Mouse (Mus musculus) bone marrow, adult 2 months (tissue): Measurements from ENCODE around the gene Cpne2. TPM values are rescaled to one million over a fixed set of nuclear protein-coding genes. Genes with fewer than 3 reads are reported as not detected.

Experiments used
- H3K27ac ChIP-seq: fragments of 200-500 bp; 2 replicates; pipeline ENCODE4 v1.5.1; 2012; ENCODE audit warnings: low read depth, mild to moderate bottlenecking, control low read depth, inconsistent platforms, low read length; ENCODE audit not compliant: control insufficient read depth, poor library complexity, insufficient read depth
- H3K4me1 ChIP-seq: fragments of 200-500 bp; 2 replicates; pipeline ENCODE4 v1.6.1; 2011; ENCODE audit warnings: low read length; ENCODE audit not compliant: control insufficient read depth, insufficient read depth
- H3K4me3 ChIP-seq: fragments of 200-500 bp; replicated peaks from 2 replicates; pipeline ENCODE3; 2011; ENCODE audit warnings: mild to moderate bottlenecking, low read depth, low read length, control low read depth; ENCODE audit not compliant: control insufficient read depth
- CTCF ChIP-seq: fragments of 200-500 bp; IDR thresholded peaks from 2 replicates; pipeline ENCODE4 v1.5.1; 2011; ENCODE audit warnings: low read length, control low read depth; ENCODE audit not compliant: control insufficient read depth, insufficient read depth
- POLR2A ChIP-seq: fragments of 200-500 bp; IDR thresholded peaks from 2 replicates; pipeline ENCODE4 v1.6.1; 2011; ENCODE audit warnings: low read depth, mild to moderate bottlenecking, control low read depth, low read length, borderline replicate concordance; ENCODE audit not compliant: control insufficient read depth
- WGBS: fragments of 180-500 bp; shearing (Covaris S2); methylation state at CpG from one replicate; pipeline ENCODE4 v1.1.7; 2018; 5-methylcytosine and 5-hydroxymethylcytosine counted together
- polyA plus RNA-seq: library from polyadenylated mRNA; stranded (reverse); fragments of >200 nt; gene quantifications from 2 replicates; pipeline ENCODE4 v1.2.4, GENCODE M21; 2011; ENCODE audit warnings: low replicate concordance; ENCODE audit not compliant: missing spikeins, insufficient read depth, insufficient read length

The Cpne2 gene
- polyA plus RNA-seq, 1 experiment, result 36.1 TPM

DNA sequence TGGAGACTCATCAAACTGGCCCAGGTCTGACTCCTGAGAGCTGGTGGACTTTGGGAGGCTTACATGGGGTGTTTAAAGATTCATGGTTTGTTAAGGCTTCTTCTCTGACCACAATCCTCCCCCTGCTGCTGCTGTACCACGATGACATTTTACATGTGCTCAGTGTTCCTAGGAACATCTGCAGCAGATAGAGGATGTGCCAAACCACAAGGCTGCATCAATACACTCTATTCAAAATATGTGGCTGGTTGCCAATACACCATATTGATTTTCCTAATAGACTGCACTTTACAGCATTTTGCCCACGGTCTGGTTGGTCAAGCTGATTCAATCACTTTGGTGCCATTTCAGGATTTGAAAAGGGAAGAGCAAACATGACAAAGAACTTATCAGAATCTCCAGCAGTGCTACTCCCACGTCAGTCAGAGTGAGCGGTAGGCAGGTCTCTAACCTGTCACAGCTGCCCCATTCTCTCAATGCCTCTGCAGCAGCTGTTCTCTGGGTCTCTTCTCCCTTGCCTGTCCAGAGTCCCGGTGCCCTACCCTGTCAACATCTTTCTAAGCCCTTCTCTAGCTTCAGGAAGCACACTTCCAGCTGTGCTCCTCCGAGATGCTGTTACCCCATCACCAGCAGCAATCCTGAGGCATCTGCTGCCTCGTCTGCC is 49.2 kb downstream of the Cpne2 start:
- no peak overlapping the region for H3K27ac ChIP-seq
- TF ChIP-seq POLR2A (no peak), CTCF (no peak)
- WGBS, result 63% methylated on average over 7 of the region's 7 CpGs
- H3K4me3 ChIP-seq, result no peak overlapping the region
- peaks cover 2% of the 10 kb centered on the region for H3K4me1 ChIP-seq

DNA sequence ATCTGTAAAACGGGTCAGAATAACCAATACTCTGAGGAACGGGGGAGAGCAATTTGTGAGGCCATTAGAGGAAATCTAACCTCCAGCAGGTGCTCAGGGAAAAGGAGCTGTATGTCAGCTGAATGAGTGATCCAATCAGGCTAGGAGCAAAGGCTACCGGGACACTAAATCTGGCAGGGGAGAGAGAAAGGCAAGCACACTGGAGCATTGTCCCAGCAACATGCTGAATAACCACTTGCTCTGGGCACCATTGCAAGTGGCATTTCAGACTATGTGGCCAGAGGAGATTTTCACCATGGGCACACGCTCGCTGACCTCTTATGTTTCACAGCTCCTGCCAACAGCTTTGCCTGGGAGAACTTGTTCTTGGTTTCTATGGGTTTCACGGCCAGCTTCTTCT is 49.8 kb downstream of the Cpne2 start:
- Histone ChIP-seq H3K27ac (no peak overlapping the region), H3K4me3 (no peak overlapping the region), H3K4me1 (peaks cover 2% of the 10 kb centered on the region)
- 81% methylated on average over 6 of the region's 6 CpGs for WGBS
- TF ChIP-seq CTCF (no peak), POLR2A (no peak)

DNA sequence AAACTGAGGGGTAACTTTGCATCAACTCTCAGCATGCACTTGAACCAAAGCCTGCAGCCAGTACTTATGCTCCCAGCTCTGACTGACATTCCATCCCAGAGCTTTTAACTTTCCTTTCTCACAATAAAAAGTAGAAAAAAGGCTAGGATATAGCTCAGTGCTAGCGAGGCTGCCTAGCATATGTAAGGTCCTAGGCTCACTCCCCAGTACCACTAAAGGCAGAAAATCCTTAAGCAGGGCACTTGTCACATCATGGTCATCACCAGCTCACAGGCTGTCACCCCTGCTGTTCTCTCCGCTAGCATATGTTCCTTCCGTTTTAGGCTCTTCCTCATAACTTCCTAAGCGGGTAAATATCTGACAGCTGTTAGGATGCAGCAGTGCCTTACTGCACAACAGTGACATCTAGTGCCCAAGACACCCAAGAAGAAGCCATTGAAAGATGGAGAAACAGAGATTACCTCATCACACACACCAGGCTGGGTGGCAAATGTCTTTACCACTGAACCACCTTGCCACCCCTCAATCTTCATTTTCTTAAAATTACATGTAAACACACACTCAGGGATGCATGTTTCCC is 51.5 kb downstream of the Cpne2 start:
- H3K27ac ChIP-seq, result no peak overlapping the region; the same call in 1 of the 2 replicates
- H3K4me1 ChIP-seq, result peaks cover 2% of the 10 kb centered on the region
- TF ChIP-seq POLR2A (no peak), CTCF (peak; percentile 51)
- WGBS, result 28% methylated on average over 4 of the region's 4 CpGs
- no peak overlapping the region for H3K4me3 ChIP-seq

DNA sequence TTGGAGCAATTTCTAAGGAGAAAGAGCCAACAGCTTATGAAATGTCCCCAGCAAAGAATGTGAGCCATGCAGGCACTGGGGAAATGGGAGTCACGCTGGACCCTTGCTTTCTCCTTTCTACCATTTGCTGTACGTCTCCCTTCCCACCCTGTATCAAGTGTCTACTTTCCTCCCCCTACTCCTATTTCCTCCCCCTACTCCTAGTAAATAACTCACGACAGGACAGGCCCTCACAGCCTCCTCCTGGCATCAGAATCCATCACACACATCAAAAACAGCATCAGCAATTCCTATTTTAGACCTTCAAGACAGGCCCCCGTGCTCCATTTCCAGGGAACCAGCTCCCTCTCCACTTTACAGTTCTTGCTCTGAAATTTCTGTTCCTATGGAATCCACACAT is 58.9 kb downstream of the Cpne2 start:
- Histone ChIP-seq H3K27ac (no peak overlapping the region), H3K4me3 (no peak overlapping the region), H3K4me1 (peaks cover 1% of the 10 kb centered on the region; the same call in 1 of the 2 replicates)
- 88% methylated on average over 4 of the region's 4 CpGs for WGBS
- TF ChIP-seq POLR2A (no peak), CTCF (no peak)

DNA sequence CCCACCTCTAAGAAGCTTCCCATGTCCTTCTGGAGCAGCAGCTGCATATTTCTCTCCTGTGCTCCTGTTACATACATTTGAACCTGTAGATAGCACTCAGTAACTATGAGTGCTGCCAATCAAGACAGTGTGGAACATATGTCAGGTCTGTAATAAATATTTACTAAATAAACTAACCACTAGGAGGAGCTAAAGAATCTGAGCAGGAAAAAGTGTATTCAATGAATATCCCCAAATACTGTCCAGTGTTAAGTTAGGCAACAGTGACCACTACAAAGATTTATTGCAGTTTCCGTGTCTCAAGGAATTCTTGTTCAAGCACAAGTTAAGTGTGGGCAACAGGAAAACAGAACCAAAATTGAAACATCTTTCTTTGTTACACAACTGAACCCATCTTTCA is 61.4 kb downstream of the Cpne2 start:
- TF ChIP-seq CTCF, result no peak
- no peak for TF ChIP-seq POLR2A
- WGBS, result 10% methylated on average over 1 of the region's 1 CpGs
- H3K27ac ChIP-seq, result no peak overlapping the region
- H3K4me3 ChIP-seq, result no peak overlapping the region
- peaks cover 1% of the 10 kb centered on the region; the same call in 1 of the 2 replicates for H3K4me1 ChIP-seq

DNA sequence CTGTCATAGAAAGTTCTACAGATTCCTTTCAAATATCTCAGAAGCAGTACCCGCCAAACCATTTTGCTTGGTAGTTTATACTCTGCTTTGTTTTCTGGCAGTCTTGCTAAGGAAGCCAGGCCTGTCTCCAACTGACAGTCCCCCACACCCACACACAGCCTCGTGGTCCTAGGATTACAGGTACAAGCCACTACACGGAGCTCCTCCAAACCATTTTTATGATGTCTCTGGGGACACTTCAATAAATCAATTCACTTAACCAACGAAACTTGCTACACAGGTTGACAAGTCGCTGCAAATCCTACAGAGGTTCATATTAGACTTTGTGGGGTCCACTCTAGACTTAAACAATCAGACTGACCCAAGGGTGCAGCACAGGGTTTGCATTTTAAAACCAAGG is 67.7 kb downstream of the Cpne2 start:
- Histone ChIP-seq H3K4me1 (peaks cover 2% of the 10 kb centered on the region), H3K4me3 (peak overlapping the region; percentile 88), H3K27ac (no peak overlapping the region)
- WGBS, result 14% methylated on average over 5 of the region's 5 CpGs
- no peak for TF ChIP-seq POLR2A
- TF ChIP-seq CTCF, result no peak

DNA sequence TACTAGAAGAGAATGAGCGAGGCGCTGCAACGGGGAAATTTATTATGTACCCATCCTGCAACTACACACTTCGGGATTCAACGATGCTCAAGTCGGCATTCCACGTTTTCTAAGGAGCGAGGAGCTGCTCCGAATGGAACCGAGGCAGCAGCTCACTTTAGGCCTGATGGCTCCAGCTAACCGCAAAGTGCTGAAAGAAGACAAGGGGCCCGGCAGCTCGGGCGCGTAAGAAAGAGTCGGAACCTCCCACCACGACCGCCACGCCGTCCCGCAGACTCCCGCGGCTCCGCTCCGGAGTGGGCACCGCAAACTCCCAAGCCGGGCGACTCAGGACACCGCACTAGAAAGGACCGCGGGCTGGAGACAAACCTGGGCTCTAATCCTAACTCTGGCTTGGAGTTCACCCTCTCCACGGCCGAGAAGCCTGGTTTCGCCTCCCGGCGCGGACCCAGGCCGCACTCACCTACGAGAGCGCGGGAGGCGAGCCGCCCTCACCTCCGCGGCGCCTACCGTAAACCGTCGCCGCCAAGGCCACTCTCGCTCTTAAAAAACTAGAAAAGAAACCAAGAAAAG is 68.3 kb downstream of the Cpne2 start:
- Histone ChIP-seq H3K4me3 (peak overlapping the region; percentile 88), H3K27ac (peak overlapping the region; percentile 77), H3K4me1 (peaks cover 2% of the 10 kb centered on the region)
- TF ChIP-seq POLR2A, result no peak
- no peak for TF ChIP-seq CTCF
- WGBS, result under 1% methylated on average over 51 of the region's 51 CpGs

DNA sequence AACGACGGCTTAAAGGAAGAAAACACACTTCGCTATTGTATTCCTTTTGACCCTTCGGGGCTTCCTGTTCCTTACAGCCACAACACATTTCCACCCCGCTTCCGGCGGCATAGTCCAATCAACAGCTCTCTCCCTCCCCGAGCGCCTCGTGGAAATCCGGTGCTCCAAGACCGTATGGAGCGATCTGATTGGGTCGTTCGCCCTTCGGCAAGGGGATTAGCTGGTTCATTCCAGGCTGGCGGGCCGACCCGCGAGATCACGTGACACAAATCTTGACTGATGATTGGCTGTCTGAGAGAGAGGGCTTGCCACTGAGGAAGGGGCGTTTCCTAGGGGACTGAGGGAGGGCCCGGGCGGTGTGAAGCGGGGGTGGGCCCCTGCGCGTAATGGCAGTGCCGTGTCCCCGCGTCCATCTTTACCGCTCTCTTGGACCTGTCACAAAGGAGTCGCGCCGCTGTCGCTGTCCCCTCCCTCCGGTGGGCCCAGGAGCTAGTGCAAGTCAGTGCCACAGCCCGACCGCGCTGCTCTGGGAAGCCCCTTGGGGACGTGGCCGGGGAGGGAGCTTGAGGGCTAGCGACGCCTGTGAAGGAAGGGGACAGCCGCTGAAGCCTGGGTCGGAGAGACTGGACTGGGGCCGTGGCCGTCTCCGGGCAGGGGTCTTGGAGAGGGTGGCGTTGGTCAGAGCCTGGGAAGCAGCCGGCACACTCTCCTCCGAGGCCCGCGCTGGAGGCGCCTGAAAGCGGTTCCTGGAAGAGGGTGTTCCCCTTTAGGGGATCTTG is 69.0 kb downstream of the Cpne2 start, which contains the start of the genes Rspry1 and Fam192a:
Gene Rspry1 (plus strand): TSS at position 331 of the 779 bp plus-strand sequence.
Gene Fam192a (minus strand): TSS at position 391 of the 779 bp plus-strand sequence.
- peak; percentile 89; the same call in 1 of the 2 replicates for TF ChIP-seq POLR2A
- TF ChIP-seq CTCF, result no peak
- Histone ChIP-seq H3K4me1 (peaks cover 2% of the 10 kb centered on the region), H3K4me3 (peak within 1 kb of the TSS; percentile 99), H3K27ac (peak within 1 kb of the TSS; percentile 85)
- under 1% methylated on average over 55 of the region's 55 CpGs for WGBS
